Mouse (Mus musculus) limb, embryonic 14.5 days (tissue): ENCODE data around the gene Luzp1. TPM values are rescaled to one million over a fixed set of nuclear protein-coding genes. Genes with fewer than 3 reads are reported as not detected.
A peak's percentile ranks its signal among the peaks of the same experiment; 100 is the strongest.

ENCODE experiments used
- ATAC-seq: fragments of 200-750 bp; cut with Nextera tagmentation; 2 replicates; pipeline ENCODE4 v1.8.0; 2017; ENCODE audit warnings: low read depth, moderate number of reproducible peaks, moderate TSS enrichment; ENCODE audit not compliant: low FRiP score
- DNase-seq: peaks from one replicate; pipeline ENCODE4 v3.0.0-alpha.2; 2015; ENCODE audit warnings: low spot score
- H3K27ac ChIP-seq: fragments of 300-500 bp; sonication (generic); replicated peaks from 2 replicates; pipeline ENCODE4 v1.5.1; 2014; ENCODE audit warnings: low read depth, mild to moderate bottlenecking, low read length, moderate library complexity, mixed read lengths
- H3K27me3 ChIP-seq: fragments of 300-500 bp; sonication (generic); 2 replicates; pipeline ENCODE4 v1.6.1; 2014; ENCODE audit warnings: low read length, mixed read lengths; ENCODE audit not compliant: control insufficient read depth, insufficient read depth
- H3K36me3 ChIP-seq: fragments of 300-500 bp; sonication (generic); 2 replicates; pipeline ENCODE4 v1.6.1; 2014; ENCODE audit warnings: mild to moderate bottlenecking, low read length, moderate library complexity, mixed read lengths; ENCODE audit not compliant: control insufficient read depth, insufficient read depth
- H3K4me1 ChIP-seq: fragments of 300-500 bp; sonication (generic); 2 replicates; pipeline ENCODE4 v1.6.1; 2014; ENCODE audit warnings: antibody characterized with exemption, low read length, mixed read lengths; ENCODE audit not compliant: control insufficient read depth, insufficient read depth
- H3K4me2 ChIP-seq: fragments of 300-500 bp; sonication (generic); replicated peaks from 2 replicates; pipeline ENCODE4 v1.6.1; 2014; ENCODE audit warnings: low read depth, mild to moderate bottlenecking, low read length, moderate library complexity; ENCODE audit not compliant: severe bottlenecking
- H3K4me3 ChIP-seq: fragments of 300-500 bp; sonication (generic); replicated peaks from 2 replicates; pipeline ENCODE4 v1.5.1; 2014; ENCODE audit warnings: low read length
- H3K9ac ChIP-seq: fragments of 300-500 bp; sonication (generic); 2 replicates; pipeline ENCODE4 v1.6.1; 2014; ENCODE audit warnings: mild to moderate bottlenecking, low read depth, low read length, moderate library complexity; ENCODE audit not compliant: severe bottlenecking
- H3K9me3 ChIP-seq: fragments of 300-500 bp; sonication (generic); 2 replicates; pipeline ENCODE4 v1.6.1; 2016; ENCODE audit warnings: low read length; ENCODE audit not compliant: control insufficient read depth
- POLR2A ChIP-seq: fragments of 200-500 bp; IDR thresholded peaks from 2 replicates; pipeline ENCODE4 v1.8.0; 2012; ENCODE audit warnings: inconsistent platforms, mild to moderate bottlenecking, moderate library complexity, borderline replicate concordance; ENCODE audit not compliant: insufficient read depth, insufficient read length; ENCODE audit errors: extremely low read depth
- WGBS: fragments of 180-500 bp; shearing (Covaris S2); extraction: QIAGEN DNeasy Blood & Tissue Kit; methylation state at CpG from one replicate; pipeline ENCODE4 v1.1.7; 2014; 5-methylcytosine and 5-hydroxymethylcytosine counted together
- polyA plus RNA-seq, 2 experiments: library from polyadenylated mRNA; depleted of rRNA in 1 of 2; stranded (reverse) in 1 of 2; unstranded in 1 of 2; fragments of >200 nt; fragmentation: Nextera tagmentation in 1 of 2; extraction: Ambion mirVana in 1 of 2; gene quantifications; 2 replicates each; pipeline versions ENCODE4 v1.2.1 to v1.2.3; 2012 to 2014

The Luzp1 gene
- polyA plus RNA-seq, 2 experiments, result 21.8 to 112 TPM

- H3K36me3 ChIP-seq, result no peaks in the 10 kb centered on the region
- TF ChIP-seq POLR2A, result no peak
- no peak for ATAC-seq
- H3K4me1 ChIP-seq, result peaks cover 10% of the 10 kb centered on the region
- H3K27ac ChIP-seq, result no peak overlapping the region
- no peaks in the 10 kb centered on the region for H3K9me3 ChIP-seq
- H3K4me3 ChIP-seq, result no peak overlapping the region
- DNase-seq, result no peak
- no peak overlapping the region for H3K9ac ChIP-seq
- 92% methylated on average over 3 of the region's 3 CpGs for WGBS
- no peaks in the 10 kb centered on the region for H3K27me3 ChIP-seq
- H3K4me2 ChIP-seq, result no peak overlapping the region
Observed at GRCm38 (mm10) chr4:136599869-136600268, 130.3 kb downstream of the Luzp1 start.

DNA sequence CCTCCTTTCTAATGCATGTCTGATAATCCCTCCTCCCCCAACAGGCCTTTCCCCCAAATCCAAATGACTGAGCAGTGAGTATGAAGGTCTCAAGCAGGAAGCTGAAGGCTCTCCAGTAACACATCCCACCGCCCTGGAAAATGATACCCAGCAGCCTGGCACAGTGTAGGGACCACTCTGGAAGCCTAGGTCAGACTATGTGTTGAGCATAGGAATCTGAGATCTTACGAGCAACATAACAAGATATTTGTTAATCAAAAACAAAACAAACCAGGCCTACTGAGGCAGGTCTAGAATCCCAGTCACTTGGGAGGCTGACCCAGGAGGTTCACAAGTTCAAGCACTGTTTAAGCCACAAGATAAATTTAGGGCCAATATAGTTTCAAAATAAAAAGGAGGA is 131.0 kb downstream of the Luzp1 start:
- Histone ChIP-seq H3K9ac (no peak overlapping the region), H3K27ac (no peak overlapping the region), H3K4me2 (peak overlapping the region; percentile 57), H3K4me3 (peak overlapping the region; percentile 96), H3K4me1 (peaks cover 10% of the 10 kb centered on the region), H3K36me3 (no peaks in the 10 kb centered on the region), H3K27me3 (no peaks in the 10 kb centered on the region), H3K9me3 (no peaks in the 10 kb centered on the region)
- DNase-seq, result no peak
- WGBS, result 84% methylated on average over 2 of the region's 2 CpGs
- no peak for TF ChIP-seq POLR2A
- ATAC-seq, result no peak

GRCm38 (mm10) chr4:136601476-136601875 is 131.9 kb downstream of the Luzp1 start:
- Histone ChIP-seq H3K4me1 (peaks cover 10% of the 10 kb centered on the region), H3K27me3 (no peaks in the 10 kb centered on the region), H3K9ac (peak overlapping the region; percentile 99), H3K36me3 (no peaks in the 10 kb centered on the region), H3K27ac (no peak overlapping the region), H3K4me3 (peak overlapping the region; percentile 96), H3K4me2 (peak overlapping the region; percentile 57), H3K9me3 (no peaks in the 10 kb centered on the region)
- no peak for TF ChIP-seq POLR2A
- under 1% methylated on average over 13 of the region's 13 CpGs for WGBS
- peak; percentile 79 for DNase-seq
- ATAC-seq, result no peak

DNA sequence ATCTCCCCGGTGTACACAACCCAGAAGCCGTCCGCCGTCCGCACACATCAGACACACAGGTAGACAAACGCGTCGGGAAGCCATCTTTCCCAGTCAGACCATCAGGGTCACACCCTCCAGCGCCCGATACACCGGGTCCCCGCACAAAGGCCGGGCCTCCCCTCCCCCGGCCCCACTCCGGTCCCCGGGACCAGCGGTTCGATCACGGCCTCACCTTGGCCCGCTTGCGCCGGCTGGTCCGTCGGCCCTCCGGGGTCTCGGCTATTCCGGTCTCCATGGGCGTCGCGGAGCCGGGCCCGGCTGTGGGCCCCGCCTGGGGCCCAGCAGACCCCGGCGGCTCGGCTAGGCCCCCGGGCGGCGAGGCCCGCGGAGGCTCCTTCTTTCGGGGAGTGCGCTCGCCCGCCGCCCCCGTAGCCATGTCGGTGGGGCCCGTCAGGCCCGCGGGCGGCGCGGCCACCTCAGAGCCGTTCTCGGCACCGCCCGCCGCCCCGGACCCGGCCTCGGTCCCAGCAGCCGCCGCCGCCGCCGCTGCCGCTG is 132.5 kb downstream of the Luzp1 start:
- peak overlapping the region; percentile 96 for H3K4me3 ChIP-seq
- peak; percentile 25 for DNase-seq
- peak overlapping the region; percentile 57; the same call in 1 of the 2 replicates for H3K4me2 ChIP-seq
- ATAC-seq, result peak; percentile 45
- H3K27me3 ChIP-seq, result no peaks in the 10 kb centered on the region
- peak overlapping the region; percentile 99 for H3K9ac ChIP-seq
- H3K36me3 ChIP-seq, result no peaks in the 10 kb centered on the region
- no peak for TF ChIP-seq POLR2A
- H3K4me1 ChIP-seq, result peaks cover 10% of the 10 kb centered on the region
- under 1% methylated on average over 38 of the region's 68 CpGs for WGBS
- H3K9me3 ChIP-seq, result no peaks in the 10 kb centered on the region
- H3K27ac ChIP-seq, result peak overlapping the region; percentile 93

GRCm38 (mm10) chr4:136602568-136602967 is 133.0 kb downstream of the Luzp1 start, which contains the start of gene Kdm1a:
TSS of gene Kdm1a (minus strand) at chr4:136602723.
- WGBS, result 0% methylated on average over 20 of the region's 45 CpGs

More at GRCm38 (mm10) chr4:136602568-136602967, 133.0 kb downstream of the Luzp1 start, which contains the start of gene Kdm1a:
- Histone ChIP-seq H3K4me1 (peaks cover 10% of the 10 kb centered on the region), H3K36me3 (no peaks in the 10 kb centered on the region), H3K9ac (peak within 1 kb of the TSS; percentile 99), H3K4me3 (peak within 1 kb of the TSS; percentile 96), H3K27me3 (no peaks in the 10 kb centered on the region), H3K9me3 (no peaks in the 10 kb centered on the region), H3K27ac (peak within 1 kb of the TSS; percentile 93), H3K4me2 (peak within 1 kb of the TSS; percentile 57)
- DNase-seq (peak; percentile 90), ATAC-seq (peak; percentile 88)
- TF ChIP-seq POLR2A, result peak; percentile 91; the same call in 1 of the 2 replicates

Other genes with a start within 250 kb of the Luzp1 start
- gene Tcea3, start 222.0 kb upstream of the Luzp1 start, polyA plus RNA-seq (2012; rRNA removed), result 4.7 and 8.0 TPM in 2 replicates
- 17.4 and 20.6 TPM in 2 replicates for gene Tcea3, start 222.0 kb upstream of the Luzp1 start, polyA plus RNA-seq (2014; fragmentation: Nextera tagmentation; extraction: Ambion mirVana)
- 39.6 and 47.0 TPM in 2 replicates for gene Zfp46, start 185.1 kb upstream of the Luzp1 start, polyA plus RNA-seq (2012; rRNA removed)
- gene Zfp46, start 185.1 kb upstream of the Luzp1 start, polyA plus RNA-seq (2014; fragmentation: Nextera tagmentation; extraction: Ambion mirVana), result 28.2 and 30.2 TPM in 2 replicates
- 96.8 and 135 TPM in 2 replicates for gene Hnrnpr, start 158.8 kb upstream of the Luzp1 start, polyA plus RNA-seq (2012; rRNA removed)
- 163 and 179 TPM in 2 replicates for gene Hnrnpr, start 158.8 kb upstream of the Luzp1 start, polyA plus RNA-seq (2014; fragmentation: Nextera tagmentation; extraction: Ambion mirVana)
- 0.23 and 0.63 TPM in 2 replicates for gene Htr1d, start 46.2 kb upstream of the Luzp1 start, polyA plus RNA-seq (2012; rRNA removed)
- gene Htr1d, start 46.2 kb upstream of the Luzp1 start, polyA plus RNA-seq (2014; fragmentation: Nextera tagmentation; extraction: Ambion mirVana), result 0.25 and 0.44 TPM in 2 replicates
- 0.27 and 0.38 TPM in 2 replicates for gene 6030445D17Rik, start 7.5 kb upstream of the Luzp1 start, polyA plus RNA-seq (2012; rRNA removed)
- gene 6030445D17Rik, start 7.5 kb upstream of the Luzp1 start, polyA plus RNA-seq (2014; fragmentation: Nextera tagmentation; extraction: Ambion mirVana), result 0.26 and 0.48 TPM in 2 replicates
- 89.9 and 97.9 TPM in 2 replicates for gene Kdm1a, start 133.0 kb downstream of the Luzp1 start, polyA plus RNA-seq (2012; rRNA removed)
- 51.9 and 62.8 TPM in 2 replicates for gene Kdm1a, start 133.0 kb downstream of the Luzp1 start, polyA plus RNA-seq (2014; fragmentation: Nextera tagmentation; extraction: Ambion mirVana)
- gene Tex46, start 140.7 kb downstream of the Luzp1 start, polyA plus RNA-seq (2012; rRNA removed), result not detected in 2 replicates
- not detected in 2 replicates for gene Tex46, start 140.7 kb downstream of the Luzp1 start, polyA plus RNA-seq (2014; fragmentation: Nextera tagmentation; extraction: Ambion mirVana)
- gene Lactbl1, start 152.9 kb downstream of the Luzp1 start, polyA plus RNA-seq (2012; rRNA removed), result 0.09 and 0.12 TPM in 2 replicates
- 0.07 TPM in 1 of 2 replicates, not detected in the other for gene Lactbl1, start 152.9 kb downstream of the Luzp1 start, polyA plus RNA-seq (2014; fragmentation: Nextera tagmentation; extraction: Ambion mirVana)